In the genomic region with DNA sequence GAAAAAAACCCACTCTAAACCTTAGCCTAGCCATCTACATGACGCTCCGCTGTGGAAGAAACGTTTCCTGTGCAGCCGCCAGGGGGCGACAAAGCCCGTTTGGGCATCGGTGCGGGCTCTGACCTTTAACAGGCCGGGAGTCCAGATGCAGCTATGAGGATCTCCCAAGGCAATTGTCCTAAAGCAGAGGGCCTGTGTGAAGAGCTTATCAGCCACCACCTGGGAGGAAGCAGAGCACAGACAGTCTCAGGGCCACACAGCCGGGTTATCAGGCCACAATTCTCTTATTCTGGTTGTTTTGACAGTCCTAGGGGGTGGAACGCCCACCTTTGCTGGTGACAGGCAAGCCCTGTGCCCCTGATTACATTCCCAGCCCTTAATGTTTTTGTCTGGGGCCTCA, we compare ENCODE assay signal across 8 mouse cellular contexts. TPM values are rescaled to one million over a fixed set of nuclear protein-coding genes. Genes with fewer than 3 reads are reported as not detected.
DNase-seq lines count a peak whose midpoint lies in the region; ATAC-seq and TF ChIP-seq lines count a peak whose summit lies in the region.

No protein-coding gene starts in this region.

- peaks cover 28% of the 10 kb centered on the region for H3K27me3 ChIP-seq in midbrain, embryonic 12.5 days
- H3K27me3 ChIP-seq in small intestine, adult 2 months (ENCODE audit: control insufficient read depth, insufficient read depth, low read length), result no peaks in the 10 kb centered on the region

- H3K36me3 ChIP-seq in midbrain, embryonic 12.5 days, result no peaks in the 10 kb centered on the region
- H3K36me3 ChIP-seq in small intestine, adult 2 months (ENCODE audit: control insufficient read depth, insufficient read depth, low read length), result no peaks in the 10 kb centered on the region

- no peaks in the 10 kb centered on the region for H3K9me3 ChIP-seq in midbrain, embryonic 12.5 days

- DNase-seq in adrenal gland, adult (ENCODE audit: inconsistent age in 2 of 2, low spot score in 1 of 2), result peak; percentile 89 to 96
- peak; percentile 90 for DNase-seq in embryo, embryonic 10 days (ENCODE audit: low spot score)
- peak; percentile 89 for DNase-seq in gastrocnemius, postnatal 4 days (ENCODE audit: low spot score in 2 of 2)
- peak; percentile 77 for DNase-seq in kidney, adult 11 months
- peak; percentile 89 for DNase-seq in left cerebral cortex, postnatal 4 days

- no peak overlapping the region for H3K4me3 ChIP-seq in midbrain, embryonic 12.5 days
- no peak overlapping the region for H3K4me3 ChIP-seq in small intestine, adult 2 months (ENCODE audit: low read depth, low read length)

- WGBS in midbrain, embryonic 12.5 days, result 9% methylated on average over 11 of the region's 11 CpGs
- WGBS in small intestine, adult 2 months, result 8% methylated on average over 11 of the region's 11 CpGs

- ATAC-seq in midbrain, embryonic 12.5 days (ENCODE audit: low FRiP score, low read depth), result peak; percentile 52; the same call in 1 of the 2 replicates
- no peak for ATAC-seq in activated CD4-positive, CD25-positive, alpha-beta regulatory T cell, adult 4 months

- peak; percentile 98 for TF ChIP-seq CTCF in small intestine, adult 2 months (IDR thresholded peaks at IDR 0.05; ENCODE audit: extremely low read depth, insufficient read length, insufficient replicate concordance, low read depth, low read length)

- intact Hi-C loops in left cerebral cortex, postnatal 4 days (cut with DNase I), result no loop called here

- H3K9ac ChIP-seq in midbrain, embryonic 12.5 days (replicated peaks), result no peak overlapping the region

- 0 out of 2 replicates have a peak, but pooled peaks cover 5% of the 10 kb centered on the region for H3K4me1 ChIP-seq in midbrain, embryonic 12.5 days
- peaks cover 5% of the 10 kb centered on the region for H3K4me1 ChIP-seq in small intestine, adult 2 months (ENCODE audit: control insufficient read depth, insufficient read depth, insufficient read length, low read length)

- H3K27ac ChIP-seq in midbrain, embryonic 12.5 days (replicated peaks), result no peak overlapping the region
- no peak overlapping the region for H3K27ac ChIP-seq in small intestine, adult 2 months (ENCODE audit: insufficient read depth, low read depth, low read length)

- no peak for TF ChIP-seq POLR2A in small intestine, adult 2 months (IDR thresholded peaks at IDR 0.05; ENCODE audit: low read depth, low read length)

- H3K4me2 ChIP-seq in midbrain, embryonic 12.5 days (replicated peaks), result no peak overlapping the region

RNA-seq across cellular contexts. Expression of a gene that starts 1.3 kb away (rescaled TPM):
- not detected for total RNA-seq in gastrocnemius, postnatal 4 days (2021)
- 1 to 10 TPM; 1.3 to 3.7 TPM for total RNA-seq in left cerebral cortex, postnatal 4 days (2021)
- 0.39 and 0.78 TPM in 2 replicates for polyA plus RNA-seq in midbrain, embryonic 12.5 days (2016; fragmentation: Nextera tagmentation; extraction: Ambion mirVana)
- polyA plus RNA-seq in small intestine, adult 2 months (2012; rRNA removed), result 36.4 and 69.5 TPM in 2 replicates
- polyA plus RNA-seq in activated CD4-positive, CD25-positive, alpha-beta regulatory T cell, adult 4 months (2017; shearing (Covaris generic)), result 1 to 10 TPM in 1 of 2 experiments, under 1 TPM in 1; 0.84 to 1.5 TPM

RNA-seq across cellular contexts. Expression of a gene that starts 7.1 kb away (rescaled TPM):
- 100 to 1,000 TPM; 139 to 151 TPM for total RNA-seq in gastrocnemius, postnatal 4 days (2021)
- 10 to 100 TPM; 69.9 to 71.5 TPM for total RNA-seq in left cerebral cortex, postnatal 4 days (2021)
- 71.3 and 74.1 TPM in 2 replicates for polyA plus RNA-seq in midbrain, embryonic 12.5 days (2016; fragmentation: Nextera tagmentation; extraction: Ambion mirVana)
- 11.9 and 12.7 TPM in 2 replicates for polyA plus RNA-seq in small intestine, adult 2 months (2012; rRNA removed)
- 100 to 1,000 TPM; 181 to 194 TPM for polyA plus RNA-seq in activated CD4-positive, CD25-positive, alpha-beta regulatory T cell, adult 4 months (2017; shearing (Covaris generic))

RNA-seq across cellular contexts. Expression of a gene that starts 22.2 kb away (rescaled TPM):
- 10 to 100 TPM; 20.5 to 24.0 TPM for total RNA-seq in gastrocnemius, postnatal 4 days (2021)
- total RNA-seq in left cerebral cortex, postnatal 4 days (2021), result 10 to 100 TPM; 58.3 to 63.6 TPM
- 63.6 and 72.1 TPM in 2 replicates for polyA plus RNA-seq in midbrain, embryonic 12.5 days (2016; fragmentation: Nextera tagmentation; extraction: Ambion mirVana)
- polyA plus RNA-seq in small intestine, adult 2 months (2012; rRNA removed), result 11.0 and 27.1 TPM in 2 replicates
- 100 to 1,000 TPM; 142 to 158 TPM for polyA plus RNA-seq in activated CD4-positive, CD25-positive, alpha-beta regulatory T cell, adult 4 months (2017; shearing (Covaris generic))

RNA-seq across cellular contexts. Expression of a gene that starts 25.6 kb away (rescaled TPM):
- 10 to 100 TPM; 18.1 to 21.3 TPM for total RNA-seq in gastrocnemius, postnatal 4 days (2021)
- total RNA-seq in left cerebral cortex, postnatal 4 days (2021), result 10 to 100 TPM; 46.7 to 49.2 TPM
- 18.4 and 21.1 TPM in 2 replicates for polyA plus RNA-seq in midbrain, embryonic 12.5 days (2016; fragmentation: Nextera tagmentation; extraction: Ambion mirVana)
- 9.1 and 9.6 TPM in 2 replicates for polyA plus RNA-seq in small intestine, adult 2 months (2012; rRNA removed)
- polyA plus RNA-seq in activated CD4-positive, CD25-positive, alpha-beta regulatory T cell, adult 4 months (2017; shearing (Covaris generic)), result 10 to 100 TPM; 20.8 to 26.1 TPM

RNA-seq across cellular contexts. Expression of a gene that starts 48.3 kb away (rescaled TPM):
- total RNA-seq in gastrocnemius, postnatal 4 days (2021), result 10 to 100 TPM; 28.0 to 30.0 TPM
- total RNA-seq in left cerebral cortex, postnatal 4 days (2021), result 10 to 100 TPM; 26.3 to 31.0 TPM
- 50.3 and 52.3 TPM in 2 replicates for polyA plus RNA-seq in midbrain, embryonic 12.5 days (2016; fragmentation: Nextera tagmentation; extraction: Ambion mirVana)
- polyA plus RNA-seq in small intestine, adult 2 months (2012; rRNA removed), result 70.1 and 144 TPM in 2 replicates
- polyA plus RNA-seq in activated CD4-positive, CD25-positive, alpha-beta regulatory T cell, adult 4 months (2017; shearing (Covaris generic)), result 10 to 100 TPM; 24.3 to 26.8 TPM

Comparison
In these comparisons a context has a peak if more than half of its experiments do, and no peak if none do; other contexts are left out.
1. RNA of a gene that starts 1.3 kb away (polyA plus RNA-seq): 36.4 to 69.5 TPM in small intestine, adult 2 months; 0.84 to 1.5 TPM in activated CD4-positive, CD25-positive, alpha-beta regulatory T cell, adult 4 months and 0.39 to 0.78 TPM in midbrain, embryonic 12.5 days; every median in the first group is over 10 times any median in the second.
2. Peak in every context shown above with its lines, with median percentiles within 50 percentile points of each other: DNase-seq.